Mouse (Mus musculus) forebrain, embryonic 15.5 days (tissue): Measurements from ENCODE around the gene Olfr1065. TPM values are rescaled to one million over a fixed set of nuclear protein-coding genes. Genes with fewer than 3 reads are reported as not detected.

Experiments used
- polyA plus RNA-seq: library from polyadenylated mRNA; unstranded; fragments of >200 nt; fragmentation: Nextera tagmentation; extraction: Ambion mirVana; gene quantifications from 2 replicates; pipeline ENCODE4 v1.2.1, GENCODE M21; 2015

The Olfr1065 gene
- polyA plus RNA-seq, 1 experiment from 2014 or later: not detected

Other genes with a start within 250 kb of the Olfr1065 start
- gene Olfr1045, start 247.6 kb downstream of the Olfr1065 start, polyA plus RNA-seq: not detected in 2 replicates
- gene Olfr1046, start 231.3 kb downstream of the Olfr1065 start, polyA plus RNA-seq: not detected in 2 replicates
- not detected in 2 replicates for gene Olfr1047, start 219.2 kb downstream of the Olfr1065 start, polyA plus RNA-seq
- gene Olfr1048, start 210.3 kb downstream of the Olfr1065 start, polyA plus RNA-seq: not detected in 2 replicates
- gene Olfr1049, start 192.3 kb downstream of the Olfr1065 start, polyA plus RNA-seq: not detected in 2 replicates
- gene Olfr1051, start 171.5 kb downstream of the Olfr1065 start, polyA plus RNA-seq: not detected in 2 replicates
- not detected in 2 replicates for gene Olfr1052, start 158.1 kb downstream of the Olfr1065 start, polyA plus RNA-seq
- not detected in 2 replicates for gene Olfr1053, start 135.3 kb downstream of the Olfr1065 start, polyA plus RNA-seq
- not detected in 2 replicates for gene Olfr1054, start 115.2 kb downstream of the Olfr1065 start, polyA plus RNA-seq
- gene Olfr1055, start 100.3 kb downstream of the Olfr1065 start, polyA plus RNA-seq: not detected in 2 replicates
- gene Olfr1056, start 88.1 kb downstream of the Olfr1065 start, polyA plus RNA-seq: not detected in 2 replicates
- gene Olfr1057, start 72.2 kb downstream of the Olfr1065 start, polyA plus RNA-seq: not detected in 2 replicates
- gene Olfr1058, start 62.0 kb downstream of the Olfr1065 start, polyA plus RNA-seq: not detected in 2 replicates
- gene Olfr1061, start 36.5 kb downstream of the Olfr1065 start, polyA plus RNA-seq: not detected in 2 replicates
- gene Olfr1062, start 23.8 kb downstream of the Olfr1065 start, polyA plus RNA-seq: not detected in 2 replicates
- gene Olfr1066, start 5.7 kb upstream of the Olfr1065 start, polyA plus RNA-seq: not detected in 2 replicates
- not detected in 2 replicates for gene Olfr228, start 36.8 kb upstream of the Olfr1065 start, polyA plus RNA-seq
- not detected in 2 replicates for gene Olfr1076, start 57.9 kb upstream of the Olfr1065 start, polyA plus RNA-seq
- gene Olfr1079, start 91.9 kb upstream of the Olfr1065 start, polyA plus RNA-seq: not detected in 2 replicates
- not detected in 2 replicates for gene Olfr1080, start 107.6 kb upstream of the Olfr1065 start, polyA plus RNA-seq
- gene Olfr1082, start 148.4 kb upstream of the Olfr1065 start, polyA plus RNA-seq: not detected in 2 replicates
- gene Olfr1084, start 189.1 kb upstream of the Olfr1065 start, polyA plus RNA-seq: not detected in 2 replicates
- gene Olfr1085, start 211.4 kb upstream of the Olfr1065 start, polyA plus RNA-seq: not detected in 2 replicates
- not detected in 2 replicates for gene Olfr1086, start 229.5 kb upstream of the Olfr1065 start, polyA plus RNA-seq
- not detected in 2 replicates for gene Olfr1087, start 247.8 kb upstream of the Olfr1065 start, polyA plus RNA-seq